Mouse (Mus musculus) liver, embryonic 14.5 days (tissue): ENCODE data around the gene Pcdh15.

Source experiments
- CTCF ChIP-seq: IDR thresholded peaks from 2 replicates; pipeline ENCODE4 v1.5.1; 2016; ENCODE audit warnings: antibody characterized with exemption, low read depth, control low read depth
- EP300 ChIP-seq: IDR thresholded peaks from 2 replicates; pipeline ENCODE4 v1.6.1; 2016; ENCODE audit warnings: antibody characterized with exemption, low read depth

GRCm38 (mm10) chr10:73823214-73823613, 724.1 kb downstream of the Pcdh15 start:
- no peak for TF ChIP-seq CTCF
- no peak for TF ChIP-seq EP300
